Mouse (Mus musculus): Measurements from ENCODE around the gene Vmn1r38.
"Not testable (repeated sequence)": the region's sequence is repeated elsewhere in the genome, so short reads cannot be mapped to it uniquely, and the experiment has no call there.

Gene Vmn1r38

DNA sequence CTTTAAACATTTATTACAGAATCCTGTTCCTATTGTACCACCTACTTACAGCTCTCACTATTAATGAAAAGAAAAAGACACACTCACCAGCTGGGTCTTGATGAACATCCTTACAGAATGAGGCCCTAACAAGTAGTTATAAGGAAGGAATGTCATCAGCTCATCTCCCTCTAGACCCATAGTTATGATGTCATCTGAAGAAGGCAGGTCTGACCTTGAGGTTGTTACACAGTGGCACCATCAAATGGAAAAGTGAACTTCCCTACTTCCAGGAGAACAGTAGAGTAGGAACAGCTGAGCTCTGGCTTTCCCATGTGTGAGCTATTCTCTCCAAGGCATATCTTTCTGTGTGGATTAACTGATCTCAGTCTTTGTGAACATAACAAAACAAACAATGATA is at the start of gene Vmn1r38:
Vmn1r38 (minus strand) TSS at position 101 of the 400 bp plus-strand sequence.
- not testable (repeated sequence) for DNase-seq

DNA sequence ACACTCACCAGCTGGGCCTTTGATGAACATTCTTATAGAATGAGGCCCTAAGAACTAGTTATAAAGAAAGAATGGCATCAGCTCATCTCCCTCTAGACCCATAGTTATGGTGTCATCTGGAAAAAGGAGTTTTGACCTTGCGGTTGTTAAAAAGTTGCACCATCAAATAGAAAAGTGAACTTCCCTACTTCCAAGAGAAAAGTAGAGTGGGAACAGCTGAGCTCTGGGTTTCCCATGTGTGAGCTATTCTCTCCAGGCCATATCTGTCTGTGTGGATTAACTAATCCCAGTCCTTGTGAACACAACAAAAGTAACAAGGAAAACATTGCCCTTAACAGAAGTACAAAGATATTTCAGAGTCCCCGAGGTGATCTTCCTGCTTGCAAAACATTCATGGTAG is 28.1 kb upstream of the Vmn1r38 start, which contains the start of gene Vmn1r39:
Vmn1r39 (minus strand) TSS at position 101 of the 400 bp plus-strand sequence.
- no peak for DNase-seq

DNA sequence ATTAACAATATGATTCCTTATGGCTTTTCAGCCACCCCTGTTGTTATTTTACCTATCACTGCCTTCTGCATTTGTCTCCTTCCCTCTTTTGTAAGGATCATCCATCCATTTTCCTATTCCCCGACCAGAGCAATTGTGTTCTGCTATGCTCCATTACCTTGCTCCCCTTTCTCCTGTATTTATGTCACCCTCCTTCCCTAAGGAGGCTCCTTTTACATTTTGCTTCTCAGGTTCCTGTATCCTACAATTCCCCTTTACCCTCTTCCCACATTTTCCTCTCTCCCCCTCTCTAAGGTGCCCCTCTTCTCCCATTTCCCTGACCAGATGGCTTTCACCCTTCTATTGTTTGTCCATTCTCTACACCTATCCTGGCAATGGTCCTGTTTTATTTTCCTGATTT is 23.9 kb upstream of the Vmn1r38 start:
- DNase-seq, result no peak

DNA sequence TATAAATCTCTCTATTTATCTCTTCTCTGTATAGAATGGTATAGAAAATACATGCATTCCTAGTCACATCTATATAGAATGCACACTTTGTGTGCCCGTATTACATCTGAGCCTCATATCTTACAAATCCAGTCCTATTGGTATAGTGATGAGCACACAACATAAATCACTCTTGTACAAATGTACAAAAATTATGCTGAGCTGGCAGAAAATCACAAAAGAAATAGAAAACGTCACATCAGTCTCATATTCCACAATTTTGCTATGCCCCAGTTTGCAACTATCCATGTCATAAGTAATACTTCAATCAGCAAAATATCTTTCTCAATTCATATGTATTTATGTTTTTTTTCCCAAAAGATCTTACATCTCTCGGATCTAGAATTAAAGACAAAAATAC is 23.3 kb upstream of the Vmn1r38 start:
- no peak for DNase-seq

DNA sequence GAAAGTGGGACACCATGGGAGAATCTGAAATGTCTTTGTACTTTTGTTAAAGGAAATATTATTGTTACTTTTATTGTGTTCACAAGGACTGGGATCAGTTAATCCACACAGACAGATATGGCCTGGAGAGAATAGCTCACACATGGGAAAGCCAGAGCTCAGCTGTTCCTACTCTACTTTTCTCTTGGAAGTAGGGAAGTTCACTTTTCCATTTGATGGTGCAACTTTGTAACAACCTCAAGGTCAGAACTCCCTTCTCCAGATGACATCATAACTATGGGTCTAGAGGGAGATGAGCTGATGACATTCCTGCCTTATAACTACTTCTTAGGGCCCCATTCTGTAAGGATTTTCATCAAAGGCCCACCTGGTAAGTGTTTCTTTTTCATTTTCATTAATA is 53.3 kb downstream of the Vmn1r38 start, which contains the start of gene Vmn1r37:
Vmn1r37 (plus strand) TSS at position 301 of the 400 bp plus-strand sequence.
- not testable (repeated sequence) for DNase-seq

Data from right cerebral cortex, adult 18-20 months (tissue).